Mouse (Mus musculus): ENCODE results near the gene Ubash3a.

GRCm38 (mm10) chr17:31281830-31282686, 74.4 kb downstream of the Ubash3a start:
- TF ChIP-seq TCF12 (IDR thresholded peaks at IDR 0.05; ENCODE audit: low read depth, low read length) = no peak
- TF ChIP-seq GATA1 (IDR thresholded peaks at IDR 0.05; ENCODE audit: low read depth, low read length) = no peak
- TF ChIP-seq MAZ (IDR thresholded peaks at IDR 0.05; ENCODE audit: low read depth, low read length) = no peak
- TF ChIP-seq USF2 (IDR thresholded peaks at IDR 0.05; ENCODE audit: borderline replicate concordance in 1 of 2, insufficient read depth in 1 of 2, low read depth in 1 of 2, low read length in 2 of 2) = no peak
- TF ChIP-seq POLR2A (IDR thresholded peaks at IDR 0.05; ENCODE audit: control insufficient read depth in 1 of 2, insufficient read depth in 1 of 2, low read depth in 1 of 2, low read length in 2 of 2, poor library complexity in 1 of 2) = no peak
- no peak for TF ChIP-seq GABPA (IDR thresholded peaks at IDR 0.05; ENCODE audit: low read depth, low read length)
- no peak for TF ChIP-seq EP300 (IDR thresholded peaks at IDR 0.05; ENCODE audit: low read depth in 1 of 2, low read length in 2 of 2)
- peak in 2 of 3 experiments; percentile 6 to 52; a peak in 2 of 6 replicates for TF ChIP-seq CTCF (IDR thresholded peaks at IDR 0.05 in 2 of 3, conservative IDR thresholded peaks at IDR 0.05 in 1 of 3; ENCODE audit: control insufficient read depth in 1 of 3, insufficient read depth in 1 of 3, low read depth in 2 of 3, low read length in 3 of 3, poor library complexity in 1 of 3, severe bottlenecking in 1 of 3)
